ENCODE assay signal across 9 mouse cellular contexts in the genomic region with DNA sequence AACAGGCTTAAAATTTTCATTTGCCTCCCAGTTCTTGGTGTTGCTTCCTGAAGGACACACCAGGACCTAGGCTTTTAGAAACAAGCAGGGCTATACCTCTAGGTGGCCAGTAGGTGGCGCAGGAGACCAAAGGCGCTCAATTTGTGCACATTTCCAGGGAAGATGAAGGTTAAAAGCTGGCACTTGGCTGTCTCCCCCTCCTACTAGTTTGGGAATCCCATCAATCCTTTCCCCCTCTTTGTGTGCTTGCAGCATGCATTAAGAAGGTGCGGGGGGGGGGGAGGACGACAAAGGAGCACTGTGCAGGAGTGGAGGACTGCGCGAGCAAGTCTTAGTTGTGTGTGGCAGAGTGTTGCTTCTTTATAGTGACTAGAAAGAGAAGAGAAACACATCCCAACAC. TPM values are rescaled to one million over a fixed set of nuclear protein-coding genes. Genes with fewer than 3 reads are reported as not detected.
A peak's percentile ranks its signal among the peaks of the same experiment; 100 is the strongest.
DNase-seq lines count a peak whose midpoint lies in the region; ATAC-seq lines count a peak whose summit lies in the region.
"Had no signal": no experiment of that assay in that cellular context is flagged by ENCODE, and none has a peak within 500 bp of the region (broad histone marks: within the 10 kb centered on the region; RNA-seq: fewer than 3 reads in every experiment).

No protein-coding gene starts in this region.

- H3K36me3 ChIP-seq in embryonic facial prominence, embryonic 10.5 days (replicated peaks): peaks cover 55% of the 10 kb centered on the region
- H3K36me3 ChIP-seq in liver, embryonic 11.5 days (ENCODE audit: control insufficient read depth, insufficient read depth, low read length): no peaks in the 10 kb centered on the region
- H3K36me3 ChIP-seq in neural tube, embryonic 13.5 days: peaks cover 25% of the 10 kb centered on the region
- H3K36me3 ChIP-seq: liver, embryonic 13.5 days had no signal

- ATAC-seq in liver, embryonic 11.5 days (replicated peaks; ENCODE audit: low FRiP score): no peak
- ATAC-seq in neural tube, embryonic 13.5 days (ENCODE audit: low read depth): peak; percentile 68

- no peaks in the 10 kb centered on the region for H3K9me3 ChIP-seq in embryonic facial prominence, embryonic 10.5 days
- H3K9me3 ChIP-seq in liver, embryonic 11.5 days (ENCODE audit: control insufficient read depth, low read length): no peaks in the 10 kb centered on the region
- H3K9me3 ChIP-seq in neural tube, embryonic 13.5 days: no peaks in the 10 kb centered on the region
- H3K9me3 ChIP-seq: liver, embryonic 13.5 days had no signal

- DNase-seq in kidney, adult 9 months: peak; percentile 69
- no peak for DNase-seq in kidney, adult 11 months
- DNase-seq in adrenal gland, postnatal 36 days: peak; percentile 77 to 83
- peak; percentile 86 for DNase-seq in embryonic facial prominence, embryonic 10.5 days (ENCODE audit: low spot score)
- DNase-seq in heart, postnatal 36 days: peak; percentile 72 to 81
- peak; percentile 66 for DNase-seq in liver, embryonic 11.5 days (ENCODE audit: low spot score)
- DNase-seq in thymus, postnatal 25 days: peak; percentile 30
- DNase-seq: liver, embryonic 13.5 days had no signal

- WGBS in embryonic facial prominence, embryonic 10.5 days: 20% methylated on average over 6 of the region's 6 CpGs
- 31% methylated on average over 6 of the region's 6 CpGs for WGBS in liver, embryonic 11.5 days
- WGBS in neural tube, embryonic 13.5 days: 6% methylated on average over 6 of the region's 6 CpGs

- no peak overlapping the region for H3K4me3 ChIP-seq in embryonic facial prominence, embryonic 10.5 days
- no peak overlapping the region for H3K4me3 ChIP-seq in liver, embryonic 11.5 days (ENCODE audit: low read depth, low read length)
- no peak overlapping the region for H3K4me3 ChIP-seq in neural tube, embryonic 13.5 days
- H3K4me3 ChIP-seq: liver, embryonic 13.5 days had no signal

- H3K4me2 ChIP-seq in liver, embryonic 11.5 days: no peak overlapping the region
- no peak overlapping the region for H3K4me2 ChIP-seq in neural tube, embryonic 13.5 days
- H3K4me2 ChIP-seq: liver, embryonic 13.5 days had no signal

- no peak overlapping the region for H3K27ac ChIP-seq in embryonic facial prominence, embryonic 10.5 days (replicated peaks)
- no peak overlapping the region for H3K27ac ChIP-seq in liver, embryonic 11.5 days (ENCODE audit: low read depth, low read length)
- peak overlapping the region; percentile 14; the same call in 1 of the 2 replicates for H3K27ac ChIP-seq in neural tube, embryonic 13.5 days (replicated peaks)
- H3K27ac ChIP-seq: liver, embryonic 13.5 days had no signal

- peaks cover 15% of the 10 kb centered on the region for H3K27me3 ChIP-seq in embryonic facial prominence, embryonic 10.5 days (replicated peaks; ENCODE audit: low read depth, poor library complexity, severe bottlenecking)
- H3K27me3 ChIP-seq in liver, embryonic 11.5 days (replicated peaks; ENCODE audit: control insufficient read depth, insufficient read depth, low read length): 0 out of 2 replicates have a peak, but pooled peaks cover 3% of the 10 kb centered on the region
- H3K27me3 ChIP-seq in neural tube, embryonic 13.5 days: no peaks in the 10 kb centered on the region

- no peak overlapping the region for H3K9ac ChIP-seq in liver, embryonic 11.5 days (ENCODE audit: low read depth, low read length)
- no peak overlapping the region for H3K9ac ChIP-seq in neural tube, embryonic 13.5 days
- H3K9ac ChIP-seq: liver, embryonic 13.5 days had no signal

- intact Hi-C loops in heart, postnatal 36 days (cut with DNase I): loop anchor here (1.0 to 2.0 kb wide), 3 partner anchors 753 to 960 kb away; no protein-coding TSS in a partner anchor

- H3K4me1 ChIP-seq in embryonic facial prominence, embryonic 10.5 days: peaks cover 38% of the 10 kb centered on the region
- peaks cover 2% of the 10 kb centered on the region for H3K4me1 ChIP-seq in liver, embryonic 11.5 days (replicated peaks; ENCODE audit: control insufficient read depth, insufficient read depth, low read length)
- peaks cover 59% of the 10 kb centered on the region for H3K4me1 ChIP-seq in neural tube, embryonic 13.5 days (replicated peaks)

RNA-seq across cellular contexts. Expression of gene Igfbp5, which starts 8.8 kb away (rescaled TPM):
- total RNA-seq in adrenal gland, postnatal 36 days (2021): 100 to 1,000 TPM in 1 of 2 experiments, 10 to 100 TPM in 1; 56.7 to 109 TPM
- polyA plus RNA-seq in embryonic facial prominence, embryonic 10.5 days (2016; fragmentation: Nextera tagmentation; extraction: Ambion mirVana): 75.4 and 87.4 TPM in 2 replicates
- 100 to 1,000 TPM in 1 of 2 experiments, 10 to 100 TPM in 1; 95.6 to 123 TPM for total RNA-seq in heart, postnatal 36 days (2021)
- 29.3 and 33.8 TPM in 2 replicates for polyA plus RNA-seq in liver, embryonic 11.5 days (2014; fragmentation: Nextera tagmentation; extraction: Ambion mirVana)
- polyA plus RNA-seq in neural tube, embryonic 13.5 days (2015; fragmentation: Nextera tagmentation; extraction: Ambion mirVana): 158 and 172 TPM in 2 replicates

RNA-seq across cellular contexts. Expression of gene Igfbp2, which starts 41.6 kb away (rescaled TPM):
- 1 to 10 TPM; 1.8 to 2.0 TPM for total RNA-seq in adrenal gland, postnatal 36 days (2021)
- 474 and 479 TPM in 2 replicates for polyA plus RNA-seq in embryonic facial prominence, embryonic 10.5 days (2016; fragmentation: Nextera tagmentation; extraction: Ambion mirVana)
- under 1 TPM in 1 of 2 experiments, not detected in 1; 0.22 TPM for total RNA-seq in heart, postnatal 36 days (2021)
- polyA plus RNA-seq in liver, embryonic 11.5 days (2014; fragmentation: Nextera tagmentation; extraction: Ambion mirVana): 44.0 and 50.5 TPM in 2 replicates
- 337 and 391 TPM in 2 replicates for polyA plus RNA-seq in neural tube, embryonic 13.5 days (2015; fragmentation: Nextera tagmentation; extraction: Ambion mirVana)
